Mouse (Mus musculus) CH12.LX (cell line): ENCODE measurements at regions not wholly inside any gene's neighbourhood (a gene's known extent, or its start where the extent isn't known, plus 50 kb on each side); places are given as distances from the start of the nearest gene placed in this dataset.

Experiments used
- DNase-seq: peaks from one replicate; pipeline ENCODE4 v3.0.0-alpha.2; 2013; ENCODE audit errors: extremely low read depth
- H3K27ac ChIP-seq: 2 replicates; pipeline ENCODE4 v1.5.1; 2012; ENCODE audit warnings: low read depth, mild to moderate bottlenecking, control low read depth, moderate library complexity; ENCODE audit not compliant: insufficient read depth
- H3K27me3 ChIP-seq: replicated peaks from 2 replicates; pipeline ENCODE3; 2012; ENCODE audit warnings: inconsistent platforms
- H3K36me3 ChIP-seq, 2 experiments: replicated peaks in 1 of 2; 2 replicates each; pipeline versions ENCODE3 to v1.6.1; 2012; ENCODE audit warnings: inconsistent platforms in 1 of 2, low read length in 1 of 2, mild to moderate bottlenecking in 1 of 2, mixed read lengths in 1 of 2, moderate library complexity in 1 of 2; ENCODE audit not compliant: control insufficient read depth in 1 of 2, insufficient read depth in 1 of 2
- H3K4me1 ChIP-seq, 2 experiments: 2 replicates each; pipeline ENCODE4 v1.6.1; 2012; ENCODE audit warnings: inconsistent platforms in 1 of 2, moderate library complexity in 1 of 2; ENCODE audit not compliant: insufficient read depth in 2 of 2, control insufficient read depth in 1 of 2
- H3K4me2 ChIP-seq: 2 replicates; pipeline ENCODE4 v1.6.1; 2012; ENCODE audit warnings: low read depth, mild to moderate bottlenecking, control low read depth; ENCODE audit not compliant: poor library complexity, insufficient read depth, severe bottlenecking
- H3K4me3 ChIP-seq, 3 experiments: fragments of 150-350 bp in 1 of 3; sonication (generic) in 1 of 3; replicated peaks in 1 of 3; 2 replicates each; pipeline versions ENCODE3 to v1.5.1; 2011 to 2012; ENCODE audit warnings: low read depth in 2 of 3, low read length in 2 of 3, mild to moderate bottlenecking in 2 of 3, moderate library complexity in 2 of 3, control low read depth in 1 of 3, improper control_type of control experiment in 1 of 3, inconsistent platforms in 1 of 3, mixed read lengths in 1 of 3; ENCODE audit not compliant: poor library complexity in 1 of 3
- H3K79me2 ChIP-seq: replicated peaks from 2 replicates; pipeline ENCODE4 v1.6.1; 2012; ENCODE audit warnings: mild to moderate bottlenecking, moderate library complexity; ENCODE audit not compliant: control insufficient read depth, poor library complexity, insufficient read depth, severe bottlenecking; ENCODE audit errors: extremely low read depth
- H3K9ac ChIP-seq: 2 replicates; pipeline ENCODE4 v1.6.1; 2012; ENCODE audit warnings: low read depth, mild to moderate bottlenecking, control low read depth, moderate library complexity; ENCODE audit not compliant: insufficient read depth
- H3K9me3 ChIP-seq: replicated peaks from 2 replicates; pipeline ENCODE3; 2012; ENCODE audit warnings: low read length, inconsistent platforms, mixed read lengths
- BHLHE40 ChIP-seq: IDR thresholded peaks from 2 replicates; pipeline ENCODE4 v1.6.1; 2011; ENCODE audit warnings: mild to moderate bottlenecking, low read depth, low read length, improper control_type of control experiment
- CHD1 ChIP-seq: IDR thresholded peaks from 2 replicates; pipeline ENCODE4 v1.6.1; 2012; ENCODE audit warnings: low read depth, low read length, improper control_type of control experiment, inconsistent platforms
- CHD2 ChIP-seq: IDR thresholded peaks from 2 replicates; pipeline ENCODE4 v1.6.1; 2011; ENCODE audit warnings: low read length, improper control_type of control experiment
- CTCF ChIP-seq, 2 experiments: IDR thresholded peaks in 1 of 2; conservative IDR thresholded peaks in 1 of 2; 2 replicates each; pipeline ENCODE4 v1.5.1; 2011 to 2012; ENCODE audit warnings: low read depth in 2 of 2, low read length in 2 of 2, improper control_type of control experiment in 1 of 2, inconsistent platforms in 1 of 2, mild to moderate bottlenecking in 1 of 2, moderate library complexity in 1 of 2
- EP300 ChIP-seq: IDR thresholded peaks from 2 replicates; pipeline ENCODE4 v1.6.1; 2011; ENCODE audit warnings: low read length, improper control_type of control experiment
- ETS1 ChIP-seq: conservative IDR thresholded peaks from 2 replicates; pipeline ENCODE4 v1.6.1; 2012; ENCODE audit warnings: low read depth, mild to moderate bottlenecking, inconsistent platforms, low read length, improper control_type of control experiment, moderate library complexity
- GABPA ChIP-seq: IDR thresholded peaks from 2 replicates; pipeline ENCODE4 v1.6.1; 2012; ENCODE audit warnings: low read depth, low read length, improper control_type of control experiment, inconsistent platforms; ENCODE audit not compliant: insufficient replicate concordance
- HCFC1 ChIP-seq: IDR thresholded peaks from 2 replicates; pipeline ENCODE4 v1.6.1; 2012; ENCODE audit warnings: low read depth, mild to moderate bottlenecking, inconsistent platforms, low read length, improper control_type of control experiment
- JUND ChIP-seq: conservative IDR thresholded peaks from 2 replicates; pipeline ENCODE4 v1.6.1; 2011; ENCODE audit warnings: low read depth, low read length, improper control_type of control experiment
- KAT2A ChIP-seq: IDR thresholded peaks from 2 replicates; pipeline ENCODE4 v1.6.1; 2012; ENCODE audit warnings: low read length, improper control_type of control experiment, inconsistent platforms; ENCODE audit not compliant: insufficient replicate concordance
- MAFK ChIP-seq: IDR thresholded peaks from 2 replicates; pipeline ENCODE4 v1.6.1; 2011; ENCODE audit warnings: low read length, improper control_type of control experiment; ENCODE audit not compliant: insufficient replicate concordance
- MAX ChIP-seq: IDR thresholded peaks from 2 replicates; pipeline ENCODE4 v1.6.1; 2011; ENCODE audit warnings: low read length, improper control_type of control experiment
- MAZ ChIP-seq: IDR thresholded peaks from 2 replicates; pipeline ENCODE4 v1.6.1; 2012; ENCODE audit warnings: low read depth, mild to moderate bottlenecking, inconsistent platforms, low read length, improper control_type of control experiment, moderate library complexity
- MEF2A ChIP-seq: IDR thresholded peaks from 2 replicates; pipeline ENCODE4 v1.6.1; 2014; ENCODE audit warnings: low read depth, mild to moderate bottlenecking, inconsistent platforms, low read length, improper control_type of control experiment, borderline replicate concordance
- MXI1 ChIP-seq: IDR thresholded peaks from 2 replicates; pipeline ENCODE4 v1.6.1; 2011; ENCODE audit warnings: mild to moderate bottlenecking, low read depth, low read length, improper control_type of control experiment
- NELFE ChIP-seq: IDR thresholded peaks from 2 replicates; pipeline ENCODE4 v1.6.1; 2011; ENCODE audit warnings: low read depth, low read length, improper control_type of control experiment
- NRF1 ChIP-seq: IDR thresholded peaks from 2 replicates; pipeline ENCODE4 v1.6.1; 2014; ENCODE audit warnings: low read depth, mild to moderate bottlenecking, inconsistent platforms, low read length, improper control_type of control experiment, moderate library complexity
- PAX5 ChIP-seq: IDR thresholded peaks from 2 replicates; pipeline ENCODE4 v1.6.1; 2012; ENCODE audit warnings: low read length, inconsistent platforms, mixed read lengths
- POLR2A ChIP-seq: IDR thresholded peaks from 2 replicates; pipeline ENCODE4 v1.6.1; 2011; ENCODE audit warnings: low read depth, mild to moderate bottlenecking, improper control_type of control experiment, low read length
- POLR2AphosphoS2 ChIP-seq: IDR thresholded peaks from 2 replicates; pipeline ENCODE4 v1.6.1; 2011; ENCODE audit warnings: low read depth, low read length, improper control_type of control experiment
- RAD21 ChIP-seq: IDR thresholded peaks from 2 replicates; pipeline ENCODE4 v1.6.1; 2011; ENCODE audit warnings: low read depth, mild to moderate bottlenecking, low read length, improper control_type of control experiment, moderate library complexity
- RCOR1 ChIP-seq: conservative IDR thresholded peaks from 2 replicates; pipeline ENCODE4 v1.6.1; 2012; ENCODE audit warnings: low read depth, mild to moderate bottlenecking, inconsistent platforms, low read length, improper control_type of control experiment
- SIN3A ChIP-seq: IDR thresholded peaks from 2 replicates; pipeline ENCODE4 v1.6.1; 2012; ENCODE audit warnings: low read length, improper control_type of control experiment, inconsistent platforms
- SMC3 ChIP-seq: IDR thresholded peaks from 2 replicates; pipeline ENCODE4 v1.6.1; 2011; ENCODE audit warnings: low read depth, low read length, improper control_type of control experiment
- TBP ChIP-seq: conservative IDR thresholded peaks from 2 replicates; pipeline ENCODE4 v1.6.1; 2011; ENCODE audit warnings: low read depth, low read length, improper control_type of control experiment
- TCF12 ChIP-seq: IDR thresholded peaks from 2 replicates; pipeline ENCODE4 v1.6.1; 2014; ENCODE audit warnings: low read depth, mild to moderate bottlenecking, inconsistent platforms, low read length, improper control_type of control experiment
- USF1 ChIP-seq: IDR thresholded peaks from 2 replicates; pipeline ENCODE4 v1.6.1; 2014; ENCODE audit warnings: low read depth, mild to moderate bottlenecking, inconsistent platforms, low read length, improper control_type of control experiment
- USF2 ChIP-seq: conservative IDR thresholded peaks from 2 replicates; pipeline ENCODE4 v1.6.1; 2011; ENCODE audit warnings: low read depth, low read length, improper control_type of control experiment
- ZC3H11A ChIP-seq: IDR thresholded peaks from 2 replicates; pipeline ENCODE4 v1.6.1; 2012; ENCODE audit warnings: low read depth, mild to moderate bottlenecking, inconsistent platforms, low read length, improper control_type of control experiment
- ZMIZ1 ChIP-seq: IDR thresholded peaks from 2 replicates; pipeline ENCODE4 v1.6.1; 2012; ENCODE audit warnings: low read depth, mild to moderate bottlenecking, inconsistent platforms, low read length, improper control_type of control experiment
- ZNF384 ChIP-seq: IDR thresholded peaks from 2 replicates; pipeline ENCODE4 v1.6.1; 2012; ENCODE audit warnings: low read depth, low read length, improper control_type of control experiment, inconsistent platforms
- dilution Hi-C: fragments of 300-500 bp; cut with MboI; formaldehyde crosslinking; loops from 2 replicates; pipeline ENCODE4 v1.14.3; 2020; ENCODE audit warnings: low sequenced_read_pairs; ENCODE audit not compliant: extremely low pct_unique_long_range_greater_than_20kb, extremely low pct_ligation_motif_present
- in situ Hi-C: fragments of 300-500 bp; cut with MboI; formaldehyde crosslinking; loops from 3 replicates; pipeline ENCODE4 v1.14.3; 2019; ENCODE audit warnings: low sequenced_read_pairs, low pct_ligation_motif_present, low pct_unique_long_range_greater_than_20kb, mixed read lengths

- Histone ChIP-seq H3K4me3 (no peak overlapping the region), H3K27ac (no peak overlapping the region)
- dilution Hi-C loops = no loop called here
Observed at GRCm38 (mm10) chr8:35204971-35205370, 560.6 kb upstream of the Gm19410 start.

DNA sequence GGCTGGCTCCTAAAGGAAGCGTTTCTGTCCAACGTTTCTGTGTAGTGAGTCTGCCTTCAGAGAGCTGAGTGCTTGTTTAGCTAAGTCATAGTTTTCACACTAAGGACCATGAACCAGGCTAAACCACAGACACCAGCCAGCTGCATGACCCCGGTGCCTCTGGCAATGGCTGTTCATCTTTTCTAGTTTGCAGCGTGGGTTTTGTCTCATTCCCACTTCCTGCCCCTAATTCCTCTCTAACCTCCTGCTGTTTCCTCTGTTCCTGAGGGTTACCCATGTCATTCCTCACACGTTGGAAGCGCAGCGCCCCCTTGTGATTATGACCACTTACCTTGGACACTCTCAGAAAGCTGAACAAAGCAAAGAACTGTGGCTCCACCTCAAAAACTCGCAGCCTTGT, 560.1 kb upstream of the Gm19410 start:
- Histone ChIP-seq H3K4me3 (no peak overlapping the region), H3K79me2 (no peaks in the 10 kb centered on the region), H3K9me3 (no peaks in the 10 kb centered on the region), H3K4me1 (peaks cover 3 to 21% of the 10 kb centered on the region in 2 experiments; a peak in 3 of 4 replicates), H3K36me3 (no peaks in the 10 kb centered on the region), H3K4me2 (peak overlapping the region; percentile 42; the same call in 1 of the 2 replicates), H3K9ac (no peak overlapping the region), H3K27me3 (no peaks in the 10 kb centered on the region), H3K27ac (no peak overlapping the region)
- in situ Hi-C loops = no loop called here
- TF ChIP-seq CHD2 = no peak
- no peak for TF ChIP-seq TCF12
- TF ChIP-seq ZMIZ1 = no peak
- TF ChIP-seq RCOR1 = no peak
- peak; percentile 40 for TF ChIP-seq SMC3
- TF ChIP-seq BHLHE40 = no peak
- TF ChIP-seq CTCF (conservative IDR thresholded peaks at IDR 0.05 in 1 of 2, IDR thresholded peaks at IDR 0.05 in 1 of 2; ENCODE audit: low read depth in 2 of 2, low read length in 2 of 2) = peak in 1 of 2 experiments; percentile 66; a peak in 2 of 4 replicates
- no peak for TF ChIP-seq GABPA
- no peak for TF ChIP-seq JUND
- TF ChIP-seq KAT2A = no peak
- TF ChIP-seq USF1 = no peak
- no peak for TF ChIP-seq USF2
- TF ChIP-seq ETS1 = no peak
- no peak for TF ChIP-seq ZC3H11A
- no peak for TF ChIP-seq MEF2A
- TF ChIP-seq NRF1 = no peak
- no peak for TF ChIP-seq NELFE
- peak; percentile 46 for TF ChIP-seq RAD21
- TF ChIP-seq CHD1 = no peak
- no peak for TF ChIP-seq PAX5
- no peak for TF ChIP-seq SIN3A
- TF ChIP-seq MAX = no peak
- TF ChIP-seq POLR2AphosphoS2 = no peak
- dilution Hi-C loops = no loop called here
- peak; percentile 29 for DNase-seq

More at GRCm38 (mm10) chr8:35204971-35205370, 560.6 kb upstream of the Gm19410 start:
- TF ChIP-seq USF2 (no peak), SMC3 (no peak), USF1 (no peak), HCFC1 (no peak), TBP (no peak), POLR2A (no peak), POLR2AphosphoS2 (no peak), ETS1 (no peak), CTCF (conservative IDR thresholded peaks at IDR 0.05 in 1 of 2, IDR thresholded peaks at IDR 0.05 in 1 of 2; ENCODE audit: low read depth in 2 of 2, low read length in 2 of 2) (no peak), EP300 (no peak), MXI1 (no peak), CHD2 (no peak), ZNF384 (no peak), MAZ (no peak), JUND (no peak), MAX (no peak), BHLHE40 (no peak), CHD1 (no peak), MAFK (no peak)
- in situ Hi-C loops = no loop called here
- Histone ChIP-seq H3K9ac (no peak overlapping the region), H3K4me2 (no peak overlapping the region), H3K4me1 (peaks cover 3 to 21% of the 10 kb centered on the region in 2 experiments; a peak in 3 of 4 replicates), H3K27me3 (no peaks in the 10 kb centered on the region), H3K36me3 (no peaks in the 10 kb centered on the region), H3K79me2 (no peaks in the 10 kb centered on the region), H3K9me3 (no peaks in the 10 kb centered on the region)
- no peak for DNase-seq
